Mouse (Mus musculus): ENCODE measurements at regions not wholly inside any gene's neighbourhood (a gene's known extent, or its start where the extent isn't known, plus 50 kb on each side); places are given as distances from the start of the nearest gene placed in this dataset.
"Not testable (repeated sequence)": the region's sequence is repeated elsewhere in the genome, so short reads cannot be mapped to it uniquely, and the experiment has no call there.

DNA sequence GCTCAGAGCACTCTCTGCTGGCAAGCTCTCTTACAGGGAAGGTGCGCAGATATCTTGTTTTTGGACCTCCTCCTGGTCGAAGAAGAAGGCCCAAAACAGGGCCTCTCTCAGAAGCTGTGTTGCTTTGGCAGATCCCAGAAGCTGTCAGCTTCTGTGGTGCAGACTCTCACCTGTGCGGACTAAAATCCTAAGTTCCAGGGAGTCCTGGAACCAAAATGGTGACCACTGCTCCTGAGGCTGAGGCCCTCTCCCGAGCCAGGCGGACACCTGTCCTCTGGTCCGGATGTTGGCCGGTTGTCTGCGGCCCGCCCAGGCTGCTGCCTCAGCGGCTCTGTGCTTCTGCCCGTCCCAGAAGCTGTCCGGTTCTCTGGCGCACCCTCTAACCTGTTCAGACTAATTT, 318.6 kb downstream of the Dad1 start:
- 92% methylated on average over 9 of the region's 13 CpGs for WGBS

DNA sequence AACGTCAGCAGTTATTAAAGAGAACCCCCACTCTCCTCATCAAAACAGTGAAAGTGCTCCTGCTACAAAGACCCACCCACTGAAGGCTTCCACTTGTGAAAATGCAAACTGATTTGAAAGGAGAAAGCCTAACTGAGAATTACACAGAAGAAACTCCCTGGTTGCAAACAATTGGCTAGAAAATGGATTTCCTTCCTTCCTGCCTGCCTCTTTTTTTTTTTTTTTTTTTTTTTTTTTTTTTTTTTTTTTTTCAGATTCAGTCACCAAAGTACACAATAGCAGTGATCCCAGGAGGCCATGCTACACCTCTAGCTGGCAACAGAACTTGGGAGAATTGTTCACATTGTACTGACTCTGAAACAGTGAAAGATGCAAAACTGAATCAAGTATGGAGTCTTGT, 343.0 kb downstream of the Dad1 start:
- H3K4me1 ChIP-seq (replicated peaks), result no peaks in the 10 kb centered on the region
- H3K4me3 ChIP-seq (replicated peaks), result no peak overlapping the region
- 62% methylated on average over 1 of the region's 1 CpGs for WGBS
- H3K9me3 ChIP-seq, result no peaks in the 10 kb centered on the region
- H3K4me2 ChIP-seq (replicated peaks), result no peak overlapping the region
- no peak overlapping the region for H3K27ac ChIP-seq
- no peak for ATAC-seq
- no peaks in the 10 kb centered on the region for H3K27me3 ChIP-seq (replicated peaks)
- no peak overlapping the region for H3K9ac ChIP-seq
- no peaks in the 10 kb centered on the region for H3K36me3 ChIP-seq

More for the DNA sequence above, 318.6 kb downstream of the Dad1 start:
- not testable (repeated sequence) for H3K27ac ChIP-seq; H3K4me2 ChIP-seq (replicated peaks); H3K4me1 ChIP-seq (replicated peaks); H3K4me3 ChIP-seq (replicated peaks); H3K9me3 ChIP-seq; H3K36me3 ChIP-seq; H3K27me3 ChIP-seq (replicated peaks); H3K9ac ChIP-seq; ATAC-seq

GRCm38 (mm10) chr14:53904578-53904977, 349.3 kb downstream of the Dad1 start:
- no peaks in the 10 kb centered on the region for H3K4me1 ChIP-seq (replicated peaks)
- H3K4me3 ChIP-seq (replicated peaks), result no peak overlapping the region
- H3K36me3 ChIP-seq, result no peaks in the 10 kb centered on the region
- 59% methylated on average over 3 of the region's 3 CpGs for WGBS
- no peaks in the 10 kb centered on the region for H3K9me3 ChIP-seq
- H3K27ac ChIP-seq, result no peak overlapping the region
- no peak overlapping the region for H3K9ac ChIP-seq
- no peak for ATAC-seq
- no peaks in the 10 kb centered on the region for H3K27me3 ChIP-seq (replicated peaks)
- no peak overlapping the region for H3K4me2 ChIP-seq (replicated peaks)

- no peak overlapping the region for H3K9ac ChIP-seq
- no peaks in the 10 kb centered on the region for H3K4me1 ChIP-seq (replicated peaks)
- no peaks in the 10 kb centered on the region for H3K36me3 ChIP-seq
- ATAC-seq, result no peak
- H3K9me3 ChIP-seq, result no peaks in the 10 kb centered on the region
- H3K27me3 ChIP-seq (replicated peaks), result no peaks in the 10 kb centered on the region
- 76% methylated on average over 1 of the region's 1 CpGs for WGBS
- H3K27ac ChIP-seq, result no peak overlapping the region
- no peak overlapping the region for H3K4me3 ChIP-seq (replicated peaks)
- H3K4me2 ChIP-seq (replicated peaks), result no peak overlapping the region
Observed at GRCm38 (mm10) chr14:53901103-53901502, 352.8 kb downstream of the Dad1 start.

DNA sequence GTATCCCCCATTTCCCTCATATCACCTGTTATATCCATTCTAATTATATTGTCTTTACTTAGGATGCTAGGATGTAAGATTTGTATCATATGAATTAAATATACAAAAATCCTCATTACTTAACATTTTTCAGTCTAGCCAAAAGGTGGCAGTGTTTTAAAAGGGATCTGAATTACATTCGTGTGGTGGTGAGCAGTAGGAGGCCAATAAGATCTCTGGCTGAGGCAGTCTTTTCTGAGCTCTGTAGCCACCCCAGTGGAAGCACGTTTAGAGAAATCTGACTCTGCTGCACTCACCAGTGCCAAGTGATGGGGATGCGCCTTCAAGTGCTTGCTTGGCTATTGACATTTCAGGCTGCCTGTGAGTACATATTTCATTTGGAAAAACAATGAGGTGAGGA, 372.6 kb downstream of the Dad1 start:
- Histone ChIP-seq H3K4me1 (replicated peaks) (no peaks in the 10 kb centered on the region), H3K4me3 (replicated peaks) (no peak overlapping the region), H3K9me3 (no peaks in the 10 kb centered on the region), H3K9ac (no peak overlapping the region), H3K27me3 (replicated peaks) (no peaks in the 10 kb centered on the region), H3K36me3 (no peaks in the 10 kb centered on the region), H3K27ac (no peak overlapping the region), H3K4me2 (replicated peaks) (no peak overlapping the region)
- no peak for ATAC-seq
- 8% methylated on average over 3 of the region's 3 CpGs for WGBS

- H3K4me2 ChIP-seq (replicated peaks), result no peak overlapping the region
- H3K9me3 ChIP-seq, result no peaks in the 10 kb centered on the region
- no peak overlapping the region for H3K9ac ChIP-seq
- H3K36me3 ChIP-seq, result no peaks in the 10 kb centered on the region
- H3K27ac ChIP-seq, result no peak overlapping the region
- H3K4me1 ChIP-seq (replicated peaks), result no peaks in the 10 kb centered on the region
- H3K4me3 ChIP-seq (replicated peaks), result no peak overlapping the region
- WGBS, result 65% methylated on average over 7 of the region's 7 CpGs
- H3K27me3 ChIP-seq (replicated peaks), result no peaks in the 10 kb centered on the region
- ATAC-seq, result no peak
Observed at GRCm38 (mm10) chr14:53876581-53876980, 377.3 kb downstream of the Dad1 start.

GRCm38 (mm10) chr14:53875736-53876135, 378.2 kb downstream of the Dad1 start:
- Histone ChIP-seq H3K4me1 (replicated peaks) (no peaks in the 10 kb centered on the region), H3K4me2 (replicated peaks) (no peak overlapping the region), H3K4me3 (replicated peaks) (no peak overlapping the region), H3K9ac (no peak overlapping the region), H3K36me3 (no peaks in the 10 kb centered on the region), H3K9me3 (no peaks in the 10 kb centered on the region), H3K27me3 (replicated peaks) (no peaks in the 10 kb centered on the region), H3K27ac (no peak overlapping the region)
- ATAC-seq, result no peak
- 62% methylated on average over 6 of the region's 6 CpGs for WGBS

DNA sequence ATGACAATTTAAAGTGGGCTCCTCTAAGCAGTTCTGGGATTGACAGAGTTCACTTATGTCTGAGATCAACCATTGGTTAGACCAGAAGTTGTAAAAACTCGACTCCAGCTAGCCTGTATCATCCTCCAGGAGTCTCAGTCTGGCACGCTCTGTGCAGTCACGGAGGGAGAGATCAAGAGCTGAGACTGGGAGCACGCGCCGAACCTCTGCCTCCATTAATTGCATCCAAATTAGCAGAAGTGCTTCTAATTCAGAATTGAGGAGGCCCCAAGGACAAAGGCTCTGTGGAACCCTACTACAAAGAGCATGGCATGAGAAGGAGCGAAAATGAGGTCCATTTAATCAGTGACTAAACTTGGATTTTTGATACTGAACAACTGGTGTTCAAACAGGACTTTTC, 406.9 kb downstream of the Dad1 start:
- Histone ChIP-seq H3K27ac (no peak overlapping the region), H3K27me3 (replicated peaks) (no peaks in the 10 kb centered on the region), H3K9me3 (no peaks in the 10 kb centered on the region), H3K36me3 (no peaks in the 10 kb centered on the region), H3K4me3 (replicated peaks) (no peak overlapping the region), H3K4me1 (replicated peaks) (no peaks in the 10 kb centered on the region), H3K9ac (no peak overlapping the region), H3K4me2 (replicated peaks) (no peak overlapping the region)
- WGBS, result 74% methylated on average over 7 of the region's 7 CpGs
- no peak for ATAC-seq

DNA sequence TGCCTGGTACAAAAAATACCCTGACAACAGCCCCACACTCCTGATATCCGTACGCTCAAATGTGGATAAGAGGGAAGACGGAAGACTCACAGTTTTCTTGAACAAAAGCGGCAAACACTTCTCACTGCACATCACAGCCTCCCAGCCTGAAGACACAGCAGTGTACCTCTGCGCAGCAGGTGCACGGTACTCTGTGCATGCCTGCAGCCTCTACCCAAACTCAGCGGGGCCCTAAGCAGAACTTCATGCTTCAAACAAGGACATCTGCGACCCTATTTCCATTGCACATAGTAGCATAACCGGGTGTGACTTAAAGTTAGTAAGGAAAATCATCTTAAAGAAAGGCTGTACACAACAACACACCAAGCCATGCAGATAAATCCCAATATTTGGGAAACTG, 408.3 kb downstream of the Dad1 start:
- Histone ChIP-seq H3K4me3 (replicated peaks) (no peak overlapping the region), H3K27me3 (replicated peaks) (no peaks in the 10 kb centered on the region), H3K9me3 (no peaks in the 10 kb centered on the region), H3K27ac (no peak overlapping the region), H3K4me2 (replicated peaks) (no peak overlapping the region), H3K36me3 (no peaks in the 10 kb centered on the region), H3K4me1 (replicated peaks) (no peaks in the 10 kb centered on the region), H3K9ac (no peak overlapping the region)
- ATAC-seq, result no peak
- WGBS, result 89% methylated on average over 9 of the region's 9 CpGs

- WGBS, result 84% methylated on average over 3 of the region's 3 CpGs
Observed at GRCm38 (mm10) chr14:53832553-53832952, 421.4 kb downstream of the Dad1 start.

DNA sequence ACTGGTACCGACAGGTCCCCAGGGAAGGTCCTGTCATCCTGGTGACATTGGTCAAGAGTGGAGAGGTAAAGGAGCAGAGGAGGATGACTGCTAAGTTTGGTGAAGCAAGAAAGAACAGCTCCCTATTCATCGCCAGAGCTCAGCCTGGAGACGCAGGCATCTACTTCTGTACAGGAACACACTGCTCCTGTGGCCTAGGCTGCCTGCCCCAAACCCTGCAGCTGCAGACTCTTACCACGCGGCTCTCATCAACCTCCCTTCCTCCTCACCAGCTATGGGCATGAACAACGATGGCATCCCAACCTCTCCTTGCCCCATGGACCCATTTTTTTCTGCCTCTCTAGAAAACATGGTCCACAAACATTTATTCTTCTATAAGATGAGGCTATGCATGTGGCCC, 422.3 kb downstream of the Dad1 start:
- no peak overlapping the region for H3K27ac ChIP-seq
- H3K4me2 ChIP-seq (replicated peaks), result no peak overlapping the region
- WGBS, result 87% methylated on average over 6 of the region's 6 CpGs
- no peaks in the 10 kb centered on the region for H3K9me3 ChIP-seq
- no peak overlapping the region for H3K4me3 ChIP-seq (replicated peaks)
- ATAC-seq, result no peak
- H3K9ac ChIP-seq, result no peak overlapping the region
- H3K36me3 ChIP-seq, result no peaks in the 10 kb centered on the region
- H3K4me1 ChIP-seq (replicated peaks), result no peaks in the 10 kb centered on the region
- no peaks in the 10 kb centered on the region for H3K27me3 ChIP-seq (replicated peaks)

More at GRCm38 (mm10) chr14:53832553-53832952, 421.4 kb downstream of the Dad1 start:
- Histone ChIP-seq H3K27me3 (replicated peaks) (no peaks in the 10 kb centered on the region), H3K4me2 (replicated peaks) (no peak overlapping the region), H3K9me3 (no peaks in the 10 kb centered on the region), H3K36me3 (no peaks in the 10 kb centered on the region), H3K4me3 (replicated peaks) (no peak overlapping the region), H3K4me1 (replicated peaks) (no peaks in the 10 kb centered on the region), H3K27ac (no peak overlapping the region), H3K9ac (no peak overlapping the region)
- no peak for ATAC-seq

GRCm38 (mm10) chr14:53830717-53831116, 423.2 kb downstream of the Dad1 start:
- no peaks in the 10 kb centered on the region for H3K36me3 ChIP-seq
- no peaks in the 10 kb centered on the region for H3K9me3 ChIP-seq
- H3K27me3 ChIP-seq (replicated peaks), result no peaks in the 10 kb centered on the region
- no peak for ATAC-seq
- 48% methylated on average over 1 of the region's 1 CpGs for WGBS
- H3K4me2 ChIP-seq (replicated peaks), result no peak overlapping the region
- no peak overlapping the region for H3K27ac ChIP-seq
- no peaks in the 10 kb centered on the region for H3K4me1 ChIP-seq (replicated peaks)
- no peak overlapping the region for H3K4me3 ChIP-seq (replicated peaks)
- H3K9ac ChIP-seq, result no peak overlapping the region

GRCm38 (mm10) chr14:53826782-53827181, 427.1 kb downstream of the Dad1 start:
- H3K9ac ChIP-seq, result no peak overlapping the region
- no peaks in the 10 kb centered on the region for H3K36me3 ChIP-seq
- WGBS, result 86% methylated on average over 4 of the region's 4 CpGs
- H3K9me3 ChIP-seq, result no peaks in the 10 kb centered on the region
- ATAC-seq, result no peak
- H3K4me3 ChIP-seq (replicated peaks), result no peak overlapping the region
- no peak overlapping the region for H3K27ac ChIP-seq
- H3K4me1 ChIP-seq (replicated peaks), result no peaks in the 10 kb centered on the region
- H3K4me2 ChIP-seq (replicated peaks), result no peak overlapping the region
- no peaks in the 10 kb centered on the region for H3K27me3 ChIP-seq (replicated peaks)

GRCm38 (mm10) chr14:53806231-53806630, 447.7 kb downstream of the Dad1 start:
- Histone ChIP-seq H3K27ac (no peak overlapping the region), H3K4me2 (replicated peaks) (no peak overlapping the region), H3K27me3 (replicated peaks) (no peaks in the 10 kb centered on the region), H3K4me1 (replicated peaks) (no peaks in the 10 kb centered on the region), H3K4me3 (replicated peaks) (no peak overlapping the region), H3K9me3 (no peaks in the 10 kb centered on the region), H3K9ac (no peak overlapping the region), H3K36me3 (no peaks in the 10 kb centered on the region)
- no peak for ATAC-seq
- WGBS, result 14% methylated on average over 3 of the region's 3 CpGs

All from intestine, embryonic 15.5 days (tissue).